Mouse (Mus musculus): ENCODE results near the gene Max. TPM values are rescaled to one million over a fixed set of nuclear protein-coding genes. Genes with fewer than 3 reads are reported as not detected.
A peak's percentile ranks its signal among the peaks of the same experiment; 100 is the strongest.

The Max gene
- polyA plus RNA-seq, 1 experiment from 2014 or later, result 16.3 TPM

DNA sequence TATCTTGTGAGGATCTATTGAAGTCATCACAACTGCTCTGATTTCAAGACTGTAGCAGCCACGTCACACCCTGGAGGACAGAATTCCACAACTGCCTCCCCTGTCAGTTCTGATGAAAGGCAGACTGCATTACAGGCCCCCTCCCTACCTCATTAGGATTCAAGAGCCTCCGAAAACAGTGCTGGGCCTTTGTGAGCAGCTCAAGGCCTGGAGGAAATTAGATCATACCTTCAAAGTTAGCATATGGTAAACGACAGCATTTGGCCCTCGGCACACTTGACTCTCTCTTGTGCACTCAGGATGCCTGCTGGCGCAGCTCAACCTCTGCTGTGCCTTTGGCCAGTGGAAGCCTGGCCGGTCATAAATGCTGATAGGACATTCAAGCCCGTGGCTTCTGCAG lies 66.2 kb downstream of the Max start:
- no peak overlapping the region for H3K9ac ChIP-seq (replicated peaks; ENCODE audit: low read length)
- peaks cover 9% of the 10 kb centered on the region for H3K36me3 ChIP-seq (ENCODE audit: insufficient read depth, low read length)
- H3K4me3 ChIP-seq (ENCODE audit: low read length), result no peak overlapping the region
- no peaks in the 10 kb centered on the region for H3K27me3 ChIP-seq (ENCODE audit: insufficient read depth, low read length)
- no peak overlapping the region for H3K27ac ChIP-seq (ENCODE audit: low read length)
- ATAC-seq (ENCODE audit: low FRiP score, low TSS enrichment), result no peak
- no peaks in the 10 kb centered on the region for H3K9me3 ChIP-seq (ENCODE audit: low read length)
- 47% methylated on average over 7 of the region's 7 CpGs for WGBS
- no peak overlapping the region for H3K4me2 ChIP-seq (replicated peaks; ENCODE audit: low read depth, low read length)
- H3K4me1 ChIP-seq (ENCODE audit: insufficient read depth, low read length), result no peaks in the 10 kb centered on the region

DNA sequence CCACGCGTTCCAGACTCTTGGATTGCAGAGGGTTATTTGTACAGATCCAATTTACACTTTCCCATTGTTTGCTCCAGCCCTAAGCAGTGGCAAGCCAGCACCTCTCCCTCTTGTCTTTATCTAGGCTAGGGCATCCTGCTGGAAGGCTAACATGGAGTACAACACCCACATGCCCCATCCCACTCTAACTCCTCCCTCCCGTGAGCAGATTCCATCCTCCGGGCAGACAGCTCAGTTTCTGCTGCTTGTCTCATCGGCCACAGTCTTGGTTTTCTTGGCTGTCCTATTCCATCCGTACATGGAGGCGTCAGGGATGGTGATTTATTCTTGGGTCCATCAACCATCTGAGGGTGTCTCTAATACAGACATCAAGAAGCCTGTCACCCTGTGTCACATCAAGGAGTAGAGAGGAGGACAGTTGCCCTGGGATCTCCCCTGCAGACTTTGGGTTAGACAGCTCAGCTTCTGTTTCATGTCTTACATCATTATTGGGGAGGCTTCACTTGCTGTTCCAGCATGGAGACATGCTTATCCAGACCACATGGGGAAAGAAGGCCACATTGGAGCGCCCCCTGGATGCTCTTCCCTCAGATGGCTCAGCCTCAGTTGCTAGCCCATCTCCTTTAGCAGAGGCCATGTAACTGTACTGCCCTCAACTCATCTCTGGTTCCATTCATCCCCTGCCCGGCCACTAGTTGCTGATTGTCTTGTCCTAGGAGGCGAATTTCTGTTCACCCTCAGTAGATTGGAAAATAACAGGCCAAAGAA lies 67.0 kb downstream of the Max start:
- H3K27me3 ChIP-seq (ENCODE audit: insufficient read depth, low read length), result no peaks in the 10 kb centered on the region
- H3K9ac ChIP-seq (replicated peaks; ENCODE audit: low read length), result no peak overlapping the region
- H3K4me3 ChIP-seq (ENCODE audit: low read length), result no peak overlapping the region
- H3K4me1 ChIP-seq (ENCODE audit: insufficient read depth, low read length), result no peaks in the 10 kb centered on the region
- H3K27ac ChIP-seq (ENCODE audit: low read length), result no peak overlapping the region
- peaks cover 3% of the 10 kb centered on the region; the same call in 1 of the 2 replicates for H3K36me3 ChIP-seq (ENCODE audit: insufficient read depth, low read length)
- no peak for ATAC-seq (ENCODE audit: low FRiP score, low TSS enrichment)
- 77% methylated on average over 10 of the region's 10 CpGs for WGBS
- H3K4me2 ChIP-seq (replicated peaks; ENCODE audit: low read depth, low read length), result no peak overlapping the region
- H3K9me3 ChIP-seq (ENCODE audit: low read length), result no peaks in the 10 kb centered on the region

DNA sequence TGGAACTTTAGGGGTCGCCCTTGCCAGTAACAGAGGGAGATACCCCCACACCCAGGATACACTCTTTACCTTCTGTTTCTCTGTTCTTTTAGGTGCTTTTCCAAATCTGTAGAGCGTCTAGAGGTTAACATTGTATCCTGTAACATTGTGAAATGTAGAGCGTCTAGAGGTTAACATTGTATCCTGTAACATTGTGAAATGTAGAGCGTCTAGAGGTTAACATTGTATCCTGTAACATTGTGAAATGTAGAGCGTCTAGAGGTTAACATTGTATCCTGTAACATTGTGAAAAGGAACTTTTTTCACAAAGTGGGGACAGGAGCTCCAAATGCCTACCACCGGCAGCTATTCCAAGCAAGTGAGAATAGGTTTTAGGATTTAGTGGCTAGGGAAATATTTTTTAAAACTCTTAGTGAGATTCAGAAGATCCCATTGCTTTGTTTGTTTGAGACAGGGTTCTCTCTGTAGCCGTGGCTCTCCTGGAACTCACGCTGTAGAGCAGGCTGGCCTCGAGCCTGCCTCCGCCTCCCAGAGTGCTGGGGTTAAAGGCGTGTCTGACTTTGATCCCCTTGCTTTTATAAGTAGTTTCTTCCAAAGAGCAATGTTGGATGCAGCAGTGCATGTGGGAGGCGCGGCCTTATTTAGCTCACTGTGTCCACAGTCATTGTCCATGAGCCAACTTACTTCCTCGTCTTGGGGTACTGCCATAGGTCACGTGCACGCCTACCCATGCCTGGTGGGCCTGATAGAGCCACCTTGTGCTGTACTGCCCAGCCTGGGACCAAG lies 68.9 kb downstream of the Max start:
- Histone ChIP-seq H3K4me3 (ENCODE audit: low read length) (no peak overlapping the region), H3K27ac (ENCODE audit: low read length) (no peak overlapping the region), H3K9ac (replicated peaks; ENCODE audit: low read length) (no peak overlapping the region), H3K9me3 (ENCODE audit: low read length) (no peaks in the 10 kb centered on the region), H3K36me3 (ENCODE audit: insufficient read depth, low read length) (peaks cover 10% of the 10 kb centered on the region; the same call in 1 of the 2 replicates), H3K27me3 (ENCODE audit: insufficient read depth, low read length) (no peaks in the 10 kb centered on the region), H3K4me1 (ENCODE audit: insufficient read depth, low read length) (no peaks in the 10 kb centered on the region), H3K4me2 (replicated peaks; ENCODE audit: low read depth, low read length) (no peak overlapping the region)
- no peak for ATAC-seq (ENCODE audit: low FRiP score, low TSS enrichment)
- WGBS, result 91% methylated on average over 16 of the region's 16 CpGs

DNA sequence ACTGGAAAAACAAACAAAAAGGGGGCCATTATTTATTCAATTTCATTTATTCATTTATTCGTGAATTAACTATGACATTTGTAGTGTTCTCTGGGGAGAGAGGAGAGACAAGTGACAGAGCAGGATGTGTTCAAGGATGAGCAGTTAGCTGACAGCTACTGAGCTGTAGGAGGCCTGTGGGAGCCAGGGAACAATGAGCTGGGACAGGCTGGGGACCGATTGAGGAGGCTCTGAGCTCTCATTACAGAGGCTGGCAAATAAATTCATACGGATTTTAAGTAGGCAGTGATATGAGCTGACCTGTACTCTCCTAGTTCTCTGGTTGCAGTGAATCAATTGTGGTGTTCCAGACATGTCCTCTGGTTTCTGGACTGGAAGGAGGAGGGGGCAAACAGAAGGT lies 70.8 kb downstream of the Max start:
- no peak overlapping the region for H3K4me2 ChIP-seq (replicated peaks; ENCODE audit: low read depth, low read length)
- no peaks in the 10 kb centered on the region for H3K4me1 ChIP-seq (ENCODE audit: insufficient read depth, low read length)
- H3K9ac ChIP-seq (replicated peaks; ENCODE audit: low read length), result no peak overlapping the region
- H3K36me3 ChIP-seq (ENCODE audit: insufficient read depth, low read length), result peaks cover 10% of the 10 kb centered on the region; the same call in 1 of the 2 replicates
- WGBS, result 49% methylated on average over 3 of the region's 3 CpGs
- H3K4me3 ChIP-seq (ENCODE audit: low read length), result no peak overlapping the region
- peak; percentile 74; the same call in 1 of the 2 replicates for ATAC-seq (ENCODE audit: low FRiP score, low TSS enrichment)
- no peaks in the 10 kb centered on the region for H3K9me3 ChIP-seq (ENCODE audit: low read length)
- H3K27ac ChIP-seq (ENCODE audit: low read length), result no peak overlapping the region
- H3K27me3 ChIP-seq (ENCODE audit: insufficient read depth, low read length), result no peaks in the 10 kb centered on the region

DNA sequence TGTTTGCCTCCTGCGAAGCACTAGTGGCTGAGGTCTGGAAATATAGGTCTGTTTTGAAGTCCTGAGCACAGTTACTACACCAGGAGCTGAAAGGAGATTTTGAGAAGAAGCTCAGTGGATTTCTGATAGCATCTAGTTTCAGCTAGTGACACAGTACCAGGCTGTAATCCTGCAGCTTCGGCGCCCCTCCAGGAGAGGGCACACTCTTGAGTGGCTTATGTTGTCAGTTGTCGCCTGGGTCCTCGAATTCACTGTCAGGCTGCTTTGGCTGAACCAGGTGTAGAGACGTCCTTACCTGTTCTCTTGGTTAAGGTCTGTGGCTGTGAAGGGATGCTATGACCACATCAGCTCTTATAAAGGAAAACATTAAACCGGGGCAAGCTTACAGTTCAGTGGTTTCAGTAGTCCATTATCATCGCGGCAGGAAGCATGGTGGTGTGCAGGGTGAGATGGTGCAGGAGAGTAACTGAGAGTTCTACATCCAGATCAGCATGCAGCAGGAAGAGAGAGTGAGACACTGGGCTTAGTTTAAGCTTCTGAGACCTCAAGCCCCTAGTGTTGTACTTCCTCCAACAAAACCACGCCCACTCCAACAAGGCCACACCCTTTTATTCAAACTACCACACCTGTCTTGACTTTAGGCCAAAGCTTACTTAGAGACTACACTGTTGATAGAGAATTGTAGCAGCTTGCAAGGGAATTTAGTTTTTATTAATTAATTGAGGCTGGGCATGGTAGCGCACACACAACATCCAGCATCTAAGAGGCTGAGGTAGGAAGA lies 72.4 kb downstream of the Max start:
- H3K27ac ChIP-seq (ENCODE audit: low read length), result no peak overlapping the region
- no peaks in the 10 kb centered on the region for H3K27me3 ChIP-seq (ENCODE audit: insufficient read depth, low read length)
- no peak overlapping the region for H3K4me3 ChIP-seq (ENCODE audit: low read length)
- H3K9ac ChIP-seq (replicated peaks; ENCODE audit: low read length), result no peak overlapping the region
- no peaks in the 10 kb centered on the region for H3K9me3 ChIP-seq (ENCODE audit: low read length)
- WGBS, result 89% methylated on average over 11 of the region's 11 CpGs
- no peak overlapping the region for H3K4me2 ChIP-seq (replicated peaks; ENCODE audit: low read depth, low read length)
- ATAC-seq (ENCODE audit: low FRiP score, low TSS enrichment), result no peak
- H3K36me3 ChIP-seq (ENCODE audit: insufficient read depth, low read length), result peaks cover 10% of the 10 kb centered on the region; the same call in 1 of the 2 replicates
- H3K4me1 ChIP-seq (ENCODE audit: insufficient read depth, low read length), result no peaks in the 10 kb centered on the region

DNA sequence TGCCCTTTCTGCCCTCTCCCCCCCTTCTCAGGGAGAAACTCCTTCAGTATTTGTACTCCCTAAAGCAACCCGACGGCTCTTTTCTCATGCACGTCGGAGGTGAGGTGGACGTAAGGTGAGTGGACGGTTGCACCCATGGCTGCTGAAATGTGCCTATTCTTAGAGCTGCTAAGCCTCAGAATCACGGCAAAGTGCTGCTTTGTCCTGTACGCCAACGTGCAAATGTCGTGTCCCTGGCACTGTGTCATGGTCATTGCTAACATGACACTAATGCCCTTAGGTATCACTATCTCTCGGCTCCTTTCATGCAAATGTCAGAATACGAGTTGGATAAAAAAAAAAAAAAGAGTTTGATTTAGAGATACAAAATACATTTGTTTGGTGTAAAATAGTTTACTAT lies 74.1 kb downstream of the Max start:
- H3K4me2 ChIP-seq (replicated peaks; ENCODE audit: low read depth, low read length), result no peak overlapping the region
- ATAC-seq (ENCODE audit: low FRiP score, low TSS enrichment), result no peak
- no peak overlapping the region for H3K4me3 ChIP-seq (ENCODE audit: low read length)
- H3K27me3 ChIP-seq (ENCODE audit: insufficient read depth, low read length), result no peaks in the 10 kb centered on the region
- 93% methylated on average over 12 of the region's 12 CpGs for WGBS
- H3K9ac ChIP-seq (replicated peaks; ENCODE audit: low read length), result no peak overlapping the region
- peaks cover 10% of the 10 kb centered on the region; the same call in 1 of the 2 replicates for H3K36me3 ChIP-seq (ENCODE audit: insufficient read depth, low read length)
- H3K9me3 ChIP-seq (ENCODE audit: low read length), result no peaks in the 10 kb centered on the region
- peaks cover 9% of the 10 kb centered on the region; the same call in 1 of the 2 replicates for H3K4me1 ChIP-seq (ENCODE audit: insufficient read depth, low read length)
- no peak overlapping the region for H3K27ac ChIP-seq (ENCODE audit: low read length)

Other genes with a start within 250 kb of the Max start
- 134 and 149 TPM in 2 replicates for gene Churc1, start 196.7 kb downstream of the Max start, polyA plus RNA-seq (2015; fragmentation: Nextera tagmentation; extraction: Ambion mirVana)
- gene Fntb, start 196.6 kb downstream of the Max start, polyA plus RNA-seq (2015; fragmentation: Nextera tagmentation; extraction: Ambion mirVana), result 42.9 and 46.7 TPM in 2 replicates
- gene Gpx2, start 166.6 kb downstream of the Max start, polyA plus RNA-seq (2015; fragmentation: Nextera tagmentation; extraction: Ambion mirVana), result 0.34 and 0.35 TPM in 2 replicates
- 13.6 and 14.2 TPM in 2 replicates for gene Rab15, start 139.3 kb downstream of the Max start, polyA plus RNA-seq (2015; fragmentation: Nextera tagmentation; extraction: Ambion mirVana)